Mouse (Mus musculus): ENCODE data around the gene Stambpl1.
"Not testable (repeated sequence)": the region's sequence is repeated elsewhere in the genome, so short reads cannot be mapped to it uniquely, and the experiment has no call there.

The Stambpl1 gene

DNA sequence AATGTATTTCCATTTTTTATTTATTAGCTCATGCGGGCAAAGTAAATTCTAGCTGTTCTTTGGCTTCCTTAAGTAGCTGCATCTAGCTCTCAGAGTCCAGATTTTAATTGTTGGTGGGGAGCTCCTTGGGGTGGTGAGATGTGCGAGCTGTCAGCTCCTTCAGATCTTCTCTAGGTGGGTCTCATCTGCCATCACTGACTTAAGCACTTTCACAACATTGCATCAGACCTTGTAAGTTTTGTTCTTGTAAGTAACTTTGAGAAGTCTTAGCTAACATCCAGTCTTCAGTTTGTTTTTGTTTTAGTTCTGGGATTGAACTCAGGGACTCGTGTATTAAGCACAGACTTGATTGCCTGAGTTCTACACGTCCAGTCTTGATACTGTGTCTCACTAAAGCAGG lies 6.9 kb downstream of the Stambpl1 start:
- no peak for DNase-seq (ENCODE audit: low spot score)

DNA sequence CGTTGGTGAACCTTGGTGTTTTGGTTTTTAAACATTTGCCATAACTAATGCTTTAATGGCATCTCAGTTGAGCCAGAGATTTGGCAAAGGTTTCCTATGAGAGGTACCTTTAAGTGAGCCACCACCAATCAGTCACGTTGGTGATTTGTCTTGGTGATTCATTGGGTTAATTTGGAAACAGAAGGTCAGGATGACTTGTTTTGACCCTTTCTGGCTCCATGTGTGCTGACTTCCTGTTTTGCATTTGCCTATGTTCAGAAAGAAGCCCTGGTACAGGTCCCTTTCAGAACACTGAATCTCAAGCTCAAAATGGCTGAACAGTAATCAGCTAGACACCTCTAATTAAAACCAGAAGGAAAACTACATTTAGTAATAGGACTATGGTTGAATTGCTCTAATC lies 7.5 kb downstream of the Stambpl1 start:
- no peak for DNase-seq (ENCODE audit: low spot score)

DNA sequence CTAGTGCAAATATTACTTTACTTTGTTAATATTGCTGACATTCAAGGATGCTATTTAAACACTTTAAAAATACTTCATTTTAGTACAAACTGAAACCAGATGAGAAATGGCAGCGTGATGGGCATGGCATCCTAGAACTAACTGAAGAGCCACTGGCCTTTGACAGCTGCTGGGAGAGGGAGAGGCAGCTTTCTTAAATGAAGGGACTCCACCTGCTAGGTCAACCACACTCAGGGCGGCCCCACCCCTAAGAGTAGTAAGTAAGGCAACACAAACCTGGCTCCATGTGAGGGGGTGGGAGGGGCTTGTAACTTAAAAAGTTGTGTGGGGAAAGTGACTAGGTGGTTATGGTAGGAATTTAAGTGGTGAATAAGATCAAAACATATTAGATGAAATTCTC lies 10.6 kb downstream of the Stambpl1 start:
- no peak for DNase-seq (ENCODE audit: low spot score)

DNA sequence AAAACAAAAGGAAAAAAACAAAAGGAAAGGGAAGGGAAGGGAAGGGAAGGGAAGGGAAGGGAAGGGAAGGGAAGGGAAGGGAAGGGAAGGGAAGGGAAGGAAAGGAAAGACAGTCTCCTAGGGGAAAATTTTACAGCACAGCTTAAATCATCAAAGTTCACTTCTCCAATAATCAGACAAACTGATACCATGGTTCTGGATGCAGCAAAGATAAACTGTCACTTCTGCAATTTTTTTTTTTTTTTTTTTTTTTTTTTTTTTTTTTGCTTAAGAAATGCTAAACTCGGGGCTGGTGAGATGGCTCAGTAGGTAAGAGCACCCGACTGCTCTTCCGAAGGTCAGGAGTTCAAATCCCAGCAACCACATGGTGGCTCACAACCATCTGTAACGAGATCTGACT lies 14.1 kb downstream of the Stambpl1 start:
- not testable (repeated sequence) for DNase-seq (ENCODE audit: low spot score)

DNA sequence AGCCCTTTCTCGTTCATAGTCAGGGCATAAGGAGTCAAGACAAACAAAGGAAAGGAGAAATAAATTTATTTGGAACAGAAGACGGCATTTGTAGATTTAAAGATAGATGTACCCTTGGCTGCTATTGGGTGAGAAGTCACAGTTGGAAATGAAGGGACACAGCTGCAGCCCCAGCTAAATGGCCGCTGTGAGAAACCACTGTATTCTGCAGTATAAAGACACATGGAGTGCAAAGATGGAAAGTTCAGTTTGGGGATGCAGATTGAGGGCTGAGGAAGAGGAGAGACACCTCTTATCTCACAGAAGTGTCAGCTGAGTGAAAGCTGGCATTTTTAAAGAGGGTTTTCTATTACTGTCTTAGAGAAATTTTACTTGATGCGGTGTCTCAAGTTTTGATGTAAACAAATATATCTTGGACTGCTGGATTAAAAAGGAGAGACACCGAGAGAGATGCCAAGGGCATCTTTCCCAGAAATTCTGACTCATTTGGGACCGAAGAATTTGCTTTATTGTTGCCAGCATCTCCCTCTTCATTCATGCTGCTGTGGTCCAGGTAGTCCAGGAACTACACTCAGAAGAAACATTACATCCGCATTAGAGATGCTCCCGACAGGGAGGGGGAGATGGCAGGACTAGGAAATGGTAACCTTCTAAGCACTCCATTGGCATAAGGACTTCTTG lies 14.9 kb downstream of the Stambpl1 start:
- DNase-seq (ENCODE audit: low spot score): no peak

DNA sequence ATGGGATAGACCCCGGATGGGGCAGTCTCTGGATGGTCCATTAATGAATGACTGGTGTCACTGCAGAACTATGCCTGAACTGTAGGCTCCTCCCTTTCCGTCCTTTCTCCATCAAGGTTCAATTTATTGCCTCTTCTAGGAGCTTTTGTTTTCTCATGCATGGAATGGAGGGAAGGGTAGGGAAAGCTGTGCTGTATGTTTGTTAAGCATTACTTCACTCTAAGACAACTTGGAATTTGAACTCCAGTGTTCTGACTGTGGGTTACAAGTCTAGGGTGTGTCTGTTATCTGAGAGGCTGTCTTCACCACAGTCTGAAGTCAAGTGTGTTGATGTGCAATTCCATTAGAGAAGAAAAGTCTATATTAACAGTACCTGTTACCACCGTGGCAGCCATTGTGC lies 17.0 kb downstream of the Stambpl1 start:
- no peak for DNase-seq (ENCODE audit: low spot score)

DNA sequence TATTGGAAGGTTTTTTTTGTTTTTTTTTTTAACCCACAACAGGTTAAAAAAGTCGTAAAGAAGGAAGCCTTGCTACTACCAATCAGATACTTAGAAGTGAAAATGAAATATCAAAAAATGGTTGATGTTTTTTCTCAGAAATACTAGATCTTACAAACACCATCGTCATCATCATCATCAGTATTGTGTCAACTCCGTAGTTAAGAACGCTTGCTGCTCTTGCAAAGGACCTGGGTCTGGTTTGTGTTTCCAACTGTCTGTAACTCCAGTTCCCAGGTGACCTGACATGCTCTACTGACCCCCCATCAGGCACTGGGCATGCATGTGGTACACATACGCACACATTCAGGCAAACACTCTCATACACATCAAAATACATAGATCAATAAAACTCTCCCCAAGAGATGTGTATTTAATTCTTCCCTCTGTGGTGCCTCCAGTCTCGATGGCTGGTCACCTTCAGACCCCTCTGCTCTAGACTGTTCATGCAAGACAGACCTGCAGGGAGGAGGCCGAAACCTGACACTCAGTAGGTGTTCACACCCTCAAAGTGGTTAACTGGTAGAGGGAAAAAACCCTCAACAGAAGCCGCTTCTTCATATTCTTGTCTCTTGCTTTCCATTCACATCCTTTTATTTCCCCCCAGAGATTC lies 18.0 kb downstream of the Stambpl1 start:
- DNase-seq (ENCODE audit: low spot score): no peak

DNA sequence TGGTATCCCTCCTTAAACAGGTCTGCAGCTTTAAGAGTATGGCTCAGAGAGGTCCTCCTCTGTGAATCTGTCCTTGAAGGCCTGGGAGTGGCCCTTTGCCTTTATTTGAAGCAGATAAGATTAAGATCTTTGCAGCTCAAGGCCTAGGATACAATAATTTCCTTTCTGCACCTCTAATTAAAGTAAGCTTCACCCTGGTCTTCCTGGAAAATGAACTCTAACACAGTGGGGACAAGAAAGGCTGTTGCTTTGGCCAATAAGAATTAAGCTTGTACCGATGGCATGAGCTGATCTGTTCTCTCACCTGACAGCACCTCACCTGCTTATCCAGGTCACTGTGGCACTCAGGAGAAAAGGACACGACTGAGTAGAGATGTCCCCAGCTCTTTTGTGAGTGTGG lies 18.8 kb downstream of the Stambpl1 start:
- no peak for DNase-seq (ENCODE audit: low spot score)

DNA sequence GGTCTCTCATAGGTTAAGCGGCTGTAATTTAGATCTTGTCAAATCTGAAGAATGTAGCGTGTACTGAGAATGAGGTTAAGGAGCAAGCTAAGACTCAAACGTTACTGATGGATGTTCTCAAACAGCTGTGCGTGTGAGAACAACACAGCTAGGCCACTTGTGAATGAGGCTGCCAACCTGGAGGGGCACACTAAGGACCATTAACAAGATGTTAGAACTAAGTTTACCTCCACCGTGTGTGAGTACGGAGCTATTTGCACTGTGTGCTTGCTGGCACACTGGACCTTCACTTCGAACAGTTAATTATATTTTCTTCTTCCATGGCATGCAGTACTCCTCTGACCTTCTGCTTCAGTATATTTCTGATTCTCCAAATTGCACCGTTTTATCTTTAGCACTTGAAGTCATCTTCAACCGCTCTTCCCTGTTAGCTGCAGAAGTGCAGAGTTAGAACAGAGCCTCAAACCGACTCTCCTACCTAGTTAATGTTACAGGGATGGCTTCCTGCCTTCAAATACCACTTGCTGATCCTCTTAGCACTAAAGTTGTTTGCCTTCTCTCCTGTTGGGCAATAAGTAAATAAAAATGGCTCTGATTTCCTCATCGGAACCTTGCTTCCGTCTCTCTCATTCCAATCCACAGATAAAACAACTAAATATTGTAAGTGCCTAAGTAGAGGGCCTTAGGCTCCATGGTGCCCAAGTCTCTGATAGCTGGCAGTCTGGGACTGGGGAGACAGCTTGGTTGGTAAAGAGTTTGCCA lies 20.6 kb downstream of the Stambpl1 start:
- DNase-seq (ENCODE audit: low spot score): no peak

DNA sequence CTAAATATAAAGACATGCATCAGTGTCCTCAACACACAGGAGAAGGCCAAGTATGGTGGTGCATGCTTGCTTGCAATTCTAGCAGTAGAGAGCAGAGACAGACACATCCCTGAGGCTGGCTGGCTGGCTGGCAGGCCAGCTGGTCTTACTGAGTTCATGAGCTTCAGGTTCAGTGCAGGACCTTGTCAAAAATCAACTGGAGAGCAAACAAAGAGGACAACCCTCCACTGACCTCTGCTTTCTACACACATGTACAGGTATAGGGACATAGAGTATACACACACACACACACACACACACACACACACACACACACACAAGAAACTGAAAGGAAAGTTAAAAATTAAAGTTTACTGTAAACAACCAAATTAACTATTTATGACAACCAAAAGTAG lies 21.2 kb downstream of the Stambpl1 start:
- no peak for DNase-seq (ENCODE audit: low spot score)

DNA sequence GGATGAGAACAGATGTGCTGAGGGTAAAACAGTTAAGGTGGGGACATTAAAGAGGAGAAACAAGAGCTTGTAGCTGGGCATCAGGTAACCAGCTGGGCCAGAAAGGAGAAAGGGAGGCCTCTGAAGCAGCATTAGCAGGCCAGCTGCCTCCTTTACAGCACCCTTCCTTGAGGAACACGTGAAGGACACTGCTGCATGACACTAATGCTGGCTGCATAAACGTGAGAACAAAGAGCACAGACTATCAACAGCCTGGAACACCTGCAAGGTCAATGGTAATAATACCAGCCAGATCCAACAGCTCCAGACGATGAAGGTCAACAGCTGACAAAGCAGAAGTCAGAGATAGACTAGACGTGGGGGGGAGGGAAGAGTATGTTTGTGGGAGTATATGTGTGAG lies 22.1 kb downstream of the Stambpl1 start:
- DNase-seq (ENCODE audit: low spot score): no peak

DNA sequence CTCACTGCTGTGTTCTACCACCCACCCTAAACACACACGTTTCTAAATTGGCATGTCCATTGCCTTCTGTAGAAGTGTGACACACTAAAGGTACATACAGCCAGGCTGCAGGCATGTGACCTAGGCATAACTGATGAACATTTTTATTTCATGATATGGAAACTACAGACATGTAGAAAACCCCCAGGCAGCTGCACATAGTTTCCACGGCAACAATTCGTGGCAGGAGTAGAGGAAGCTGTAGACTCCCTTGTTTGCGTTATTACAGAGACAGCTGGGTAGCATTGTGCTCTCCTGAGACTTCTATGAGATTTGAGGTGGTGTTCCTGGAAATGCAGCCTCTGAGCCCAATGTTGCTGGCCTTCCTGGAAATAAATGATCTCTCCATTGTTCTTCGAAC lies 24.9 kb downstream of the Stambpl1 start:
- no peak for DNase-seq (ENCODE audit: low spot score)

DNA sequence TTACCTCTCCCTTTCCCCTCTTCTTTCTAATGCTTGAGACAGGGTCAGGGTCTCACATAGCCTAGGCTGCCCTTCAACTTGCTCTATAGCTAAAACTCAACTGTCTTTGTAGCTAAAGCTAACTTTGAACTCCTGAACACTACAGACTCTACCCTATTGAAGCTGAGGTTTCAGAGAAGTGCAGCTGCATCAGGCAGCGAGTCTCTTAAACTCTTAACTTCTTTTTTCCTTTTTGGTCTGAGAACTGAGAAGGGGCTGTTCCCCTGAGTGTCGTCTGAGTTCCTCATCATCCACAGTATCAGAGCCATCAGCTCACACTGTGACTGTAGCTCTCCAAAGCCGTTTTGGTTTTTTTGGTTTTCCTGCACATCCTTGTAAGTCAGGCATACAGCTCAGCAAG lies 25.7 kb downstream of the Stambpl1 start:
- DNase-seq (ENCODE audit: low spot score): no peak

DNA sequence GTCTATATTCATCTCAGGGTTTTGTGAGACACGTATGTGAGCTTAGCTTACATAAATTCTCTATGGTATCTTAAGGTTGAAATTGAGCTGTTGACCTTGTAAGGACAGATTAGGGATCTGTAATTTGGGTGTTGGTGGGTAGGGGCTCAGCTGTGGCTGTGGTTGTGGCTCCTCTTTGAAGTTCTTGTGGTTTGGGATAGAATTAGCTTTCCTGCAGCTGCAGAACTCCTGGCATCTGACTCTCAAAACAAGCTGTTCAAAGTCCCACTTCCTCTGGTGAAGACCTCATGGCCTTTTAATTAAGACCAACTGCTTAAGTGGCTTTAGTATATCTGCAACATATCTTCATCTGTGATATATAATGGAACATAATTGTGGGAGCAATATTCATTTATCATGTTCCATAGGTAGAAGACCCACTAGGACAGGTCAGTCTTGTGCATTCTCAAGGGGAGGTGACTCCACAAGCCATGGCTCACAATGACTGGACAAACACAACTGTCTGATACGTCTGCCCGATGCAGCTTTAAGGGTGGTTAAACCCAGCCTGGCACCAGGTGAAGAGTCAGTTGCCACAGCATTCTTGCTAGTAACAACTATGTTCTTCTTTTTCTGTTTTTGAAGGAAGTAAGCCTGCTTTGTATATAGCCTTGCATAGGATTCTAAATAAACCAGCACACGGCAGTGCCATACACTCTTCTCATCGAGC lies 27.4 kb downstream of the Stambpl1 start:
- no peak for DNase-seq (ENCODE audit: low spot score)

DNA sequence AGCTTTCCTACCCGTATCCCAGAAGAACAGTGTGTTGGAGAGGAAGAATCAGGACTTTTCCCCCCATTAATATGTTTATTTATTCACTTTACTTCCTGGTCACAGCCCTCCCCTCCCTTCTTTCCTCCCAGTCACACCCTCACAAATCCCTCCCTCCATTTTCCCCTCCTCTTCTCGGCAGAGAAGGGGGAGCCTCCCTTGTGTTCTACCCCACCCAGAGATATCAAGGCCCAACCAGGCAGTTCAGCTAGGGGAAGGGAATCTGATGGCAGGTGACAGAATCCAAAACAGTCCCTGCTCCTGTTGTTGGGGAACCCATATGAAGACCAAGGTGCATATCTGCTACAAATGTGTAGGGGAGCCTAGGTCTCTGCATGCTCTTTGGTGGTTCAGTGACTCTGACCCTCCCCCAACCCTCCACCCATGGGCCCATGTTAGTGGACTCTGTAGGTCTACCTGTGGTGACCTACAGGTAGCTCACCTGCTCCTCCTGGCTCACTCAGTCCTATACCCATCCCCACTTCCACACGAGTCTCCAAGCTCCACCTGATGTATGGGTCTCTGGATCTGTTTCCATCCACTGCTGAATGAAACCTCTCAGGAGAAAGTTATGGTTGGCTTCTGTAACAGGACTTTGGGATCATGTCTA lies 28.8 kb downstream of the Stambpl1 start:
- no peak for DNase-seq (ENCODE audit: low spot score)

DNA sequence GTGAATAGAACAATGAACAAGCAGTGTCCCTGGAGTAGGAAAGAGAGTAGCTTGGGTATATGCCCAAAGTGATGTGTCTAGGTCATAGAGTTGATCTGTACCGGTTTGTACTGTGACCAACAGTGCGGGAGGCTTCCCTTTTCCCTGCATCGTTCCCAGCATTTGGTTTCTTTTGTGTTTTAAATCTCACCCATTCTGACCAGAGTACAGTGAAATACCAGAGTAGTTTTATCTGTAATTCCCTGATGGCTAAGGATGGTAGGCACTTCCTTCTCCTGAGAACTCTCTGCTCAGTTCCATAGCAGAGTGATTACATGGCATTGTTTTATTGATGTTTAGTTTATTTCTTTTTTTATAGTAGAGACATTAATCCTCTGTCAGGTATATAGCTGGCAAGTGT lies 30.8 kb downstream of the Stambpl1 start:
- DNase-seq (ENCODE audit: low spot score): no peak

DNA sequence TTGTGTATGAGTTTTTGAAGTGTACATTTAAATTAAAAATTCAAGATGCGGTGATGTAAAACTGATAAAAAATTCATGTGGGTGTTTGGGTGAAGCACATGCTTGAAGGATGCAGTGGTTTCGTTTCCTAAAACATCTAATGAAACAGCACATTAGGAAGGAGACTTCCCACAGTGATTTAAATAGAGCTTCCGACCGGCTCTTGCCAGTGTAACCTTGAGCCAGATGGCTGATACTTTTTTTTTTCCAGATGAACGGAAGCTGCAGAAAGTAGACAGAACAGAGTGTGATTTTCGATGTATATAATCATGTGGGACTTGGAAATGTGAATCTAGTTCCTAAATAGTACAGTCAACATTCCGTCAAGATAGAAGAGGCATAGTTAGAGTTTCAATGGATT lies 39.6 kb downstream of the Stambpl1 start:
- DNase-seq (ENCODE audit: low spot score): peak; percentile 30

DNA sequence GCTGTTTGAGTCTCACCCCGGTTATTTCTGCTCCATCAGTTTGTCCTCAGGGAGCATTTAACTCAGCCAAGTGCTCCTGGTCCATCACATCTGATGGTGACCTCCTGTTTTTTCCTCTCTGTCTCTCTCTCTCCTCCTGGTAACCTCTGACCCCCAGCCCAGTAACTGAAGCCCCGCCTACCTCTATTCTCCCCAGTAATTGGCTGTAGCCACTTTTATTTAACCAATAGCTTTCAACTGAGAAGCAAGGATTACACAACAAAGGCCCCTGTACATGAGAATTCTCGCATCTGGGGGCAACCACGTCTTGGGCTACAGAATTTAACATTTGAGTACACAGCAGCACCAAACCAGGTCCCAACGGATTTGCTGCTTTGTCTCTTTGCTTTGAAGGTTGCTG lies 40.3 kb downstream of the Stambpl1 start:
- no peak for DNase-seq (ENCODE audit: low spot score)

DNA sequence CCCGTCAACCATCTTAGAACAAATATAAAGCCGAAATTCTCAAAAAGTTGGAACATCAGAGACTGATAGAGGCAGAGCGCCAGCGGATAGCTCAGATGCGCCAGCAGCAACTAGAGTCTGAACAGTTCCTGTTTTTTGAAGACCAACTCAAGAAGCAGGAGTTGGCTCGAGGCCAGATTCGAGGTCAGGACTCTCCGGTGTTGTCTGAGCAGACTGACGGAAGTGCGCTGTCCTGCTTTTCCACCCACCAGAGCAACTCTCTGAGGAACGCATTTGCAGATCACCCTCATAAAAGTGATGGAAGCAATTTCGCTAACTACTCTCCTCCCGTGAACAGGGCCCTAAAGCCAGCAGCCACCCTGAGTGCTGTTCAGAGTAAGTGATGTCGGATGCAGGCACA lies 41.9 kb downstream of the Stambpl1 start:
- peak; percentile 37 for DNase-seq (ENCODE audit: low spot score)

DNA sequence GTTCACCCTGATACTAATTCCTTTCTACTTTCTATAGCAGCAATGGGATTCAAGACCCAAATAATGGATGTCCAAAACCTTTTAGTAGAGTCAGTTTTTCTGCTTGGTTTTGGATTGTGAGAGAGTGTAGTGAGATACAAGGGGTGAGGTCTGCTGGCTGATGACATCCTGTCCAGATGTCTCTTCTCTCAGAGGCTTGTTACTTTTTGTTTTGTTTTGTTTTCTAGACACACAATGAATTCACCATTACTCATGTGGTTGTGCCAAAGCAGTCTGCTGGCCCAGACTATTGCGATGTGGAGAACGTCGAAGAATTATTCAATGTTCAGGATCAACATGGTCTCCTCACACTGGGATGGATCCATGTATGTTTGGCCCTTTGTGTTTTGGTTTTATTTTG lies 44.0 kb downstream of the Stambpl1 start:
- DNase-seq (ENCODE audit: low spot score): no peak

DNA sequence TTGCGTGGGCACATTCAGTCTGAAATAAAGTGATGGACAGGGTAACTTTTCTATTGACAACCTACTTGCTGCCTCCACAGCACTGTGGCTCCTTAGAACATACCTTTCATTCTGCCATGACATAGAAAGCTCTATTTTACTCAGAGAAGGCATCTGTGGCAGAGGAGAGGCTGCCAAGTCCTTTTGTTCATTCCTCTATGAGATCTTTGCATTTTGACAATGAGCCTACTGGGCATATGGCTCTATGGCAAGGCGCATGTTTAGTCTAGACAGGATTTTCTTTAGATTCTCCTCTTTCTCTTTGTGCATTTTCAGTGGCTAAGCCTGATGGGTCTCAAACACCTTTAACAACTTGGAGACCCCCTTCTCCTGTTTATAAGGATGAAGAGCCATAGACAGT lies 45.7 kb downstream of the Stambpl1 start:
- no peak for DNase-seq (ENCODE audit: low spot score)

Measured in left cerebral cortex, adult 11 months (tissue).